Mouse (Mus musculus): ENCODE data around the gene Ntmt1. TPM values are rescaled to one million over a fixed set of nuclear protein-coding genes. Genes with fewer than 3 reads are reported as not detected.
A peak's percentile ranks its signal among the peaks of the same experiment; 100 is the strongest.

Ntmt1 gene
- polyA plus RNA-seq, 1 experiment from 2014 or later = 81.7 TPM

- peak overlapping the region; percentile 32; the same call in 1 of the 2 replicates for H3K9ac ChIP-seq (ENCODE audit: low read depth, low read length)
- H3K27ac ChIP-seq (replicated peaks; ENCODE audit: low read depth, low read length) = peak overlapping the region; percentile 86
- H3K9me3 ChIP-seq (ENCODE audit: control insufficient read depth, low read length) = no peaks in the 10 kb centered on the region
- peak overlapping the region; percentile 32 for H3K4me2 ChIP-seq (ENCODE audit: low read depth, low read length)
- ATAC-seq (ENCODE audit: low read depth) = peak; percentile 75
- 5% methylated on average over 21 of the region's 21 CpGs for WGBS
- peaks cover 42% of the 10 kb centered on the region for H3K4me1 ChIP-seq (ENCODE audit: control insufficient read depth, insufficient read depth, low read length)
- no peaks in the 10 kb centered on the region for H3K27me3 ChIP-seq (replicated peaks; ENCODE audit: control insufficient read depth, insufficient read depth, low read length)
- H3K36me3 ChIP-seq (ENCODE audit: control insufficient read depth, insufficient read depth, low read length) = no peaks in the 10 kb centered on the region
- H3K4me3 ChIP-seq (ENCODE audit: low read depth, low read length) = 0 out of 2 replicates have a peak overlapping the region, but pooled peaks have one; percentile 9
- DNase-seq (ENCODE audit: low spot score) = peak; percentile 82
Measured at GRCm38 (mm10) chr2:30836238-30836990, 28.8 kb downstream of the Ntmt1 start.

GRCm38 (mm10) chr2:30842615-30843014 is 35.0 kb downstream of the Ntmt1 start:
- no peak overlapping the region for H3K4me3 ChIP-seq (ENCODE audit: low read depth, low read length)
- DNase-seq (ENCODE audit: low spot score) (no peak), ATAC-seq (ENCODE audit: low read depth) (no peak)
- no peaks in the 10 kb centered on the region for H3K9me3 ChIP-seq (ENCODE audit: control insufficient read depth, low read length)
- no peak overlapping the region for H3K9ac ChIP-seq (ENCODE audit: low read depth, low read length)
- H3K36me3 ChIP-seq (ENCODE audit: control insufficient read depth, insufficient read depth, low read length) = no peaks in the 10 kb centered on the region
- no peak overlapping the region for H3K4me2 ChIP-seq (ENCODE audit: low read depth, low read length)
- no peaks in the 10 kb centered on the region; the same call in none of the 2 replicates for H3K27me3 ChIP-seq (replicated peaks; ENCODE audit: control insufficient read depth, insufficient read depth, low read length)
- peaks cover 13% of the 10 kb centered on the region for H3K4me1 ChIP-seq (ENCODE audit: control insufficient read depth, insufficient read depth, low read length)
- H3K27ac ChIP-seq (replicated peaks; ENCODE audit: low read depth, low read length) = no peak overlapping the region
- 39% methylated on average over 10 of the region's 10 CpGs for WGBS

GRCm38 (mm10) chr2:30845152-30846070 is 37.8 kb downstream of the Ntmt1 start:
- Histone ChIP-seq H3K27me3 (replicated peaks; ENCODE audit: control insufficient read depth, insufficient read depth, low read length) (no peaks in the 10 kb centered on the region; the same call in none of the 2 replicates), H3K9ac (ENCODE audit: low read depth, low read length) (peak overlapping the region; percentile 92), H3K9me3 (ENCODE audit: control insufficient read depth, low read length) (no peaks in the 10 kb centered on the region), H3K36me3 (ENCODE audit: control insufficient read depth, insufficient read depth, low read length) (no peaks in the 10 kb centered on the region), H3K4me3 (ENCODE audit: low read depth, low read length) (peak overlapping the region; percentile 78), H3K4me2 (ENCODE audit: low read depth, low read length) (peak overlapping the region; percentile 76), H3K4me1 (ENCODE audit: control insufficient read depth, insufficient read depth, low read length) (peaks cover 25% of the 10 kb centered on the region), H3K27ac (replicated peaks; ENCODE audit: low read depth, low read length) (peak overlapping the region; percentile 90)
- 3% methylated on average over 27 of the region's 80 CpGs for WGBS
- DNase-seq (ENCODE audit: low spot score) = no peak
- peak; percentile 48 for ATAC-seq (ENCODE audit: low read depth)

GRCm38 (mm10) chr2:30846236-30846635 is 38.6 kb downstream of the Ntmt1 start:
- Histone ChIP-seq H3K36me3 (ENCODE audit: control insufficient read depth, insufficient read depth, low read length) (no peaks in the 10 kb centered on the region), H3K27me3 (replicated peaks; ENCODE audit: control insufficient read depth, insufficient read depth, low read length) (no peaks in the 10 kb centered on the region; the same call in none of the 2 replicates), H3K4me2 (ENCODE audit: low read depth, low read length) (peak overlapping the region; percentile 76), H3K27ac (replicated peaks; ENCODE audit: low read depth, low read length) (peak overlapping the region; percentile 90; the same call in 1 of the 2 replicates), H3K9me3 (ENCODE audit: control insufficient read depth, low read length) (no peaks in the 10 kb centered on the region), H3K9ac (ENCODE audit: low read depth, low read length) (peak overlapping the region; percentile 92), H3K4me3 (ENCODE audit: low read depth, low read length) (peak overlapping the region; percentile 78), H3K4me1 (ENCODE audit: control insufficient read depth, insufficient read depth, low read length) (peaks cover 33% of the 10 kb centered on the region)
- 44% methylated on average over 8 of the region's 8 CpGs for WGBS
- no peak for DNase-seq (ENCODE audit: low spot score)
- no peak for ATAC-seq (ENCODE audit: low read depth)

- Histone ChIP-seq H3K4me2 (ENCODE audit: low read depth, low read length) (peak overlapping the region; percentile 76), H3K27me3 (replicated peaks; ENCODE audit: control insufficient read depth, insufficient read depth, low read length) (no peaks in the 10 kb centered on the region; the same call in none of the 2 replicates), H3K9ac (ENCODE audit: low read depth, low read length) (peak overlapping the region; percentile 92), H3K36me3 (ENCODE audit: control insufficient read depth, insufficient read depth, low read length) (no peaks in the 10 kb centered on the region), H3K27ac (replicated peaks; ENCODE audit: low read depth, low read length) (peak overlapping the region; percentile 29; the same call in 1 of the 2 replicates), H3K9me3 (ENCODE audit: control insufficient read depth, low read length) (no peaks in the 10 kb centered on the region), H3K4me3 (ENCODE audit: low read depth, low read length) (peak overlapping the region; percentile 78), H3K4me1 (ENCODE audit: control insufficient read depth, insufficient read depth, low read length) (peaks cover 38% of the 10 kb centered on the region)
- DNase-seq (ENCODE audit: low spot score) = no peak
- 16% methylated on average over 6 of the region's 6 CpGs for WGBS
- ATAC-seq (ENCODE audit: low read depth) = no peak
Measured at GRCm38 (mm10) chr2:30846723-30847122, 39.1 kb downstream of the Ntmt1 start.

DNA sequence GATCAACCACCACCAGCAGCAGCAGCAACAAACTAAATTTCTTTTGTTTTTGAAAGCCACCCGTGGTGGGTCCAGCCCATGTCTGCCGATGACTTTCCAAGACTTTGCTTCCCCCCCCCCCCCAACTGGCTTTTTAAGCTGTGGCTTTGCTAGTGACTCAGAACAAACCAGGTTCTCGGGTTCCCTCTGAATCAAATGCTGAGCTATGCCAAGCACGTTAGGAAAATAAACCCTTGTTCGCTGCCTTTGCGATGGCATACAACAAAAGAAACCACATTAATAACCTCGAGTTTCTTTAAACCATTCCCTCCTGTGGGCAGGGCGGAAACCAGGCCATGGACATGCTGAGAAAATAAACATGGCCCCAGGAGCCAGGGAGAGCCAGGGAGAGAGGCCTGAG is 40.6 kb downstream of the Ntmt1 start:
- Histone ChIP-seq H3K9me3 (ENCODE audit: control insufficient read depth, low read length) (no peaks in the 10 kb centered on the region), H3K4me2 (ENCODE audit: low read depth, low read length) (peak overlapping the region; percentile 76), H3K9ac (ENCODE audit: low read depth, low read length) (no peak overlapping the region), H3K27ac (replicated peaks; ENCODE audit: low read depth, low read length) (peak overlapping the region; percentile 66), H3K4me1 (ENCODE audit: control insufficient read depth, insufficient read depth, low read length) (peaks cover 47% of the 10 kb centered on the region), H3K4me3 (ENCODE audit: low read depth, low read length) (peak overlapping the region; percentile 78; the same call in 1 of the 2 replicates), H3K36me3 (ENCODE audit: control insufficient read depth, insufficient read depth, low read length) (no peaks in the 10 kb centered on the region), H3K27me3 (replicated peaks; ENCODE audit: control insufficient read depth, insufficient read depth, low read length) (no peaks in the 10 kb centered on the region; the same call in none of the 2 replicates)
- WGBS = 28% methylated on average over 8 of the region's 8 CpGs
- no peak for ATAC-seq (ENCODE audit: low read depth)
- DNase-seq (ENCODE audit: low spot score) = peak; percentile 67

DNA sequence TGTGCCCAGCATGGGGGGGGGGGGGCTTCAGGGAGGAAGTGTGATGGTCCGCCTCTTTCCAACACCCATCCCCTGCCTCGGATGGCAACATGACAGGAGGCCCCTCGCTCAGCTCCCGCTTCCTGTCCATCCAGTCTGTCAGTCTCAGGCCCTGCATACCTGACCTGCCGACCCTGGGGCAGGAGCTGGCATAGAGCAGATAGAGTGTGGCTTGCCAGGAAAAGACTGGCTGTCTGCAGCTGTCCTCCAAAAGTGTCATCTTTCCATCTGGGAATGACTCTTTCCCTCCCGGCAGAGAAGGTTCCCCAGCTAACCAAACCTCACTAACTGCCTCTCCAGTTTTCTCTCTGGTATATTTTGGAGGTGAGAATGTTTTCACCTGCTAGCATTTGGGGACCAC is 43.0 kb downstream of the Ntmt1 start:
- Histone ChIP-seq H3K36me3 (ENCODE audit: control insufficient read depth, insufficient read depth, low read length) (no peaks in the 10 kb centered on the region), H3K9ac (ENCODE audit: low read depth, low read length) (no peak overlapping the region), H3K27me3 (replicated peaks; ENCODE audit: control insufficient read depth, insufficient read depth, low read length) (no peaks in the 10 kb centered on the region), H3K4me2 (ENCODE audit: low read depth, low read length) (peak overlapping the region; percentile 8; the same call in 1 of the 2 replicates), H3K27ac (replicated peaks; ENCODE audit: low read depth, low read length) (no peak overlapping the region), H3K4me1 (ENCODE audit: control insufficient read depth, insufficient read depth, low read length) (peaks cover 58% of the 10 kb centered on the region), H3K9me3 (ENCODE audit: control insufficient read depth, low read length) (no peaks in the 10 kb centered on the region), H3K4me3 (ENCODE audit: low read depth, low read length) (no peak overlapping the region)
- no peak for ATAC-seq (ENCODE audit: low read depth)
- 14% methylated on average over 6 of the region's 6 CpGs for WGBS
- no peak for DNase-seq (ENCODE audit: low spot score)

- DNase-seq (ENCODE audit: low spot score) (peak; percentile 86), ATAC-seq (ENCODE audit: low read depth) (peak; percentile 58)
- H3K4me3 ChIP-seq (ENCODE audit: low read depth, low read length) = no peak overlapping the region
- no peaks in the 10 kb centered on the region for H3K27me3 ChIP-seq (replicated peaks; ENCODE audit: control insufficient read depth, insufficient read depth, low read length)
- H3K9me3 ChIP-seq (ENCODE audit: control insufficient read depth, low read length) = no peaks in the 10 kb centered on the region
- H3K4me1 ChIP-seq (ENCODE audit: control insufficient read depth, insufficient read depth, low read length) = peaks cover 62% of the 10 kb centered on the region
- H3K4me2 ChIP-seq (ENCODE audit: low read depth, low read length) = peak overlapping the region; percentile 30
- peak overlapping the region; percentile 87 for H3K27ac ChIP-seq (replicated peaks; ENCODE audit: low read depth, low read length)
- no peak overlapping the region for H3K9ac ChIP-seq (ENCODE audit: low read depth, low read length)
- 16% methylated on average over 20 of the region's 20 CpGs for WGBS
- no peaks in the 10 kb centered on the region for H3K36me3 ChIP-seq (ENCODE audit: control insufficient read depth, insufficient read depth, low read length)
Measured at GRCm38 (mm10) chr2:30852771-30853313, 45.2 kb downstream of the Ntmt1 start.

Measured in embryonic facial prominence, embryonic 14.5 days (tissue).